Mouse (Mus musculus) neural tube, embryonic 11.5 days (tissue): Measurements from ENCODE around the gene Nbea. TPM values are rescaled to one million over a fixed set of nuclear protein-coding genes. Genes with fewer than 3 reads are reported as not detected.

Source experiments
- ATAC-seq: fragments of 200-750 bp; cut with Nextera tagmentation; 2 replicates; pipeline ENCODE4 v1.8.0; 2017; ENCODE audit warnings: moderate number of reproducible peaks, mild to moderate bottlenecking, moderate TSS enrichment, moderate library complexity; ENCODE audit not compliant: insufficient read depth, low FRiP score, low TSS enrichment
- DNase-seq: peaks from one replicate; pipeline ENCODE4 v3.0.0-alpha.2; 2015; ENCODE audit warnings: low spot score
- H3K27ac ChIP-seq: fragments of 300-500 bp; sonication (generic); 2 replicates; pipeline ENCODE4 v1.5.1; 2014; ENCODE audit warnings: low read depth, mild to moderate bottlenecking, low read length
- H3K27me3 ChIP-seq: fragments of 300-500 bp; sonication (generic); 2 replicates; pipeline ENCODE4 v1.6.1; 2014; ENCODE audit warnings: mild to moderate bottlenecking, low read length, mixed read lengths; ENCODE audit not compliant: control insufficient read depth, insufficient read depth
- H3K36me3 ChIP-seq: fragments of 300-500 bp; sonication (generic); 2 replicates; pipeline ENCODE4 v1.6.1; 2014; ENCODE audit warnings: mild to moderate bottlenecking, low read length, moderate library complexity, mixed read lengths; ENCODE audit not compliant: control insufficient read depth, insufficient read depth
- H3K4me1 ChIP-seq: fragments of 300-500 bp; sonication (generic); 2 replicates; pipeline ENCODE4 v1.6.1; 2014; ENCODE audit warnings: low read length, mixed read lengths; ENCODE audit not compliant: control insufficient read depth, insufficient read depth
- H3K4me2 ChIP-seq: fragments of 300-500 bp; sonication (generic); 2 replicates; pipeline ENCODE4 v1.6.1; 2014; ENCODE audit warnings: low read depth, mild to moderate bottlenecking, moderate library complexity
- H3K4me3 ChIP-seq: fragments of 300-500 bp; sonication (generic); 2 replicates; pipeline ENCODE4 v1.5.1; 2014; ENCODE audit warnings: low read depth, low read length
- H3K9ac ChIP-seq: fragments of 300-500 bp; sonication (generic); 2 replicates; pipeline ENCODE4 v1.6.1; 2014; ENCODE audit warnings: mild to moderate bottlenecking, low read length
- H3K9me3 ChIP-seq: fragments of 300-500 bp; sonication (generic); 2 replicates; pipeline ENCODE4 v1.6.1; 2016; ENCODE audit warnings: low read length; ENCODE audit not compliant: control insufficient read depth
- WGBS: fragments of 180-500 bp; shearing (Covaris S2); extraction: QIAGEN DNeasy Blood & Tissue Kit; methylation state at CpG from one replicate; pipeline ENCODE4 v1.1.7; 2014; 5-methylcytosine and 5-hydroxymethylcytosine counted together
- polyA plus RNA-seq: library from polyadenylated mRNA; unstranded; fragments of >200 nt; fragmentation: Nextera tagmentation; extraction: Ambion mirVana; gene quantifications from 2 replicates; pipeline ENCODE4 v1.2.1, GENCODE M21; 2014

Gene Nbea
- polyA plus RNA-seq, 1 experiment from 2014 or later: 18.8 TPM

DNA sequence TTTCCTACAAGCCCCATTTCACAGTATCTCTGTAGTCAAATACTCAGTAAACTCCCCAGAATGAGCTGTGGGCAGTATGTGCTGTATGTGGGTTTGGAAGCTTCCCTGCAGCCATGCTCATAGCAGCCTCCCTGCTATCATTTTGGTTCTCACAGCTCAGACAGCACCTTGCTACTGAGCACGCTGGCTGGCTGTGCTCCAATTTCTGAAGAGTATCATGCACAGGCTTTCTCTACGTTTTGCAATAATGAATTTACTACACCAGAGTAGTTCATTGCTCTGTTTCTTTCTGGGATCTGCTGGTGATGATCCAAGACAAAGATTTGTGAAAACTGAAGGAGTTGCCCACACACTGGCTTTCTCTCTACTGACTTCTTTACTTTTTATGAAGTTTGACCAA is 505.8 kb downstream of the Nbea start:
- DNase-seq (no peak), ATAC-seq (no peak)
- 84% methylated on average over 2 of the region's 2 CpGs for WGBS
- no peak overlapping the region for H3K9ac ChIP-seq
- no peak overlapping the region for H3K27ac ChIP-seq
- no peaks in the 10 kb centered on the region for H3K36me3 ChIP-seq
- no peaks in the 10 kb centered on the region for H3K4me1 ChIP-seq
- H3K9me3 ChIP-seq: no peaks in the 10 kb centered on the region
- no peak overlapping the region for H3K4me2 ChIP-seq
- no peak overlapping the region for H3K4me3 ChIP-seq
- H3K27me3 ChIP-seq: no peaks in the 10 kb centered on the region

DNA sequence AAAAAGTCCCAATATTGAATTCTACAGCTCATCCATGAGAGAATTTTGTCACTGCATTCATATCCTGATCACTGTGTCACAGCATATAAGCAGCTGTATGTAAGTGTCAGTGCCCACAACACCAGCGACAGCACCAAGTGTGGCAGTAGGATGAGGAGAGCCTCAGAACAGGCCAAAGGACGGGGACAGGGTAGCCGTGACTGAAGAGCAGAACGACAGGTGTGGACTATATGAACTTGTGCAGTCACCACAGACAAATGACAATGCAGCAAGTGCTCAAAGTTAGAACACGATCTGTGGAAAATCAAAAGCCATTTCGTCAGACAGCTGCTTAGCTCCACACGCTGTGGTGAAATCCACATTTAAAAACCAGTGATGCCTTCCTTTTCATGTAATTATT is 509.3 kb downstream of the Nbea start:
- no peak for ATAC-seq
- H3K27me3 ChIP-seq: no peaks in the 10 kb centered on the region
- 86% methylated on average over 7 of the region's 7 CpGs for WGBS

DNA sequence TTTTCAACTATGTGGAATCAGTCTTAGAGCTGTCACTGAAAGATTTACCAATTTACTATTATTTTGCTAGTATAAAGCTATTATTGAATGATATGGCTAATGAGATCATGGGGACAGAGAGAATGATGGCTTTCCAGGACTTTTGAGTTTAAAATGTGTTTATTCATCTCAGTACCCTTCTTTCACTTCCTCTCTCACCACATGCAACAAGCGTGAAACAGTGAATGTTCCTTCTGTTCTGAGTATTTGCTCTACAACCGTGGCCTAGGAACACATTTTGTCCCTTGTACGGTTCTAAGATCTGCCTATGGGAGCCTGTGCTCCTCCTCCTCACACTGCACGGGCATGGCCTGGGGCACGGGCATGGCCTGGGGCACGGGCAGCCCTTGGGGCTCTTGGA is 516.5 kb downstream of the Nbea start:
- H3K27me3 ChIP-seq: no peaks in the 10 kb centered on the region
- H3K9me3 ChIP-seq: no peaks in the 10 kb centered on the region
- ATAC-seq (no peak), DNase-seq (no peak)
- 81% methylated on average over 6 of the region's 6 CpGs for WGBS
- H3K4me2 ChIP-seq: no peak overlapping the region
- H3K9ac ChIP-seq: no peak overlapping the region
- H3K4me3 ChIP-seq: no peak overlapping the region
- H3K27ac ChIP-seq: no peak overlapping the region
- no peaks in the 10 kb centered on the region for H3K36me3 ChIP-seq
- H3K4me1 ChIP-seq: no peaks in the 10 kb centered on the region

More for the DNA sequence above, 509.3 kb downstream of the Nbea start:
- H3K27ac ChIP-seq: no peak overlapping the region
- no peak overlapping the region for H3K4me3 ChIP-seq
- DNase-seq: no peak
- no peak overlapping the region for H3K9ac ChIP-seq
- no peaks in the 10 kb centered on the region for H3K36me3 ChIP-seq
- H3K9me3 ChIP-seq: no peaks in the 10 kb centered on the region
- H3K4me1 ChIP-seq: no peaks in the 10 kb centered on the region
- H3K4me2 ChIP-seq: no peak overlapping the region

DNA sequence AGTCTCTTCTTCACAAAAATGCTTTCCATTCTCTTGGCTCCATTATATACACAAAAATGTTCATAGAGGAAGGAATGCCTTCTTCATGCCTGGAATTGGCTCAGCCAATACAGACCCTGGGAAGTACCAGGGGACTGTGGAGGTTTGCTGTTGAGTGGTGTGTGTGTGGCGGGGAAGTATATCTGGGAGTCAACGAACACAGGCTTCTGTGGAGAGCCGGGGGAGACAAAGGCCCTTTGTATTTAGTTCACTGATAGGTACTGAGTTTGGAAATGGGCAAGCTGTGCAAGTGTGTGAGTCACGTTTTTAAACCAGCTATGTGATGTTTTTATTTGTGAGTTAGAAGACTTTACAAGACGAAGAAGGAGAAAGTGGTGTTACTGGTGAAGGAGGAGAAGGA is 517.6 kb downstream of the Nbea start:
- Histone ChIP-seq H3K36me3 (no peaks in the 10 kb centered on the region), H3K9ac (no peak overlapping the region), H3K27me3 (no peaks in the 10 kb centered on the region), H3K4me3 (no peak overlapping the region), H3K4me2 (no peak overlapping the region), H3K27ac (no peak overlapping the region), H3K4me1 (no peaks in the 10 kb centered on the region), H3K9me3 (no peaks in the 10 kb centered on the region)
- no peak for DNase-seq
- no peak for ATAC-seq
- 54% methylated on average over 5 of the region's 5 CpGs for WGBS

DNA sequence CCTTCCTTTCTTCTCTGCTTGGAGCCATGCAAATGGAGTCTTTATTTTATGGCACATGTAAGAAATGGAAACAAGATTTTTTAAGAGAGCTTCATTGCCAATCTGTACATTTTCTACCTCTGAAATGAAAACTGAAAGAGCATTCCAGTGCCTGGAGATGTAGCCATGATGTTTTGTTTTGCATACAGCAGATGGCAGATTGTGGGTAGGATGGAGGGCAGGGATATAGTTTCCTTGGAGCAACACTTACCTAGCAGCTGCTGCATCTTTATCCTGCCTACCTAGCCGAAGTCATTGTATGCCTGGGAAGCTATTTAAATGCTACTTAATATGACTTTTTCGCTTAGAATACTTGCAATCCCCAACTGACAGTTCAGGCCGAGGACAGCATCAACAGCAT is 518.8 kb downstream of the Nbea start:
- no peak overlapping the region for H3K4me2 ChIP-seq
- no peaks in the 10 kb centered on the region for H3K9me3 ChIP-seq
- no peaks in the 10 kb centered on the region for H3K4me1 ChIP-seq
- 88% methylated on average over 3 of the region's 3 CpGs for WGBS
- no peaks in the 10 kb centered on the region for H3K36me3 ChIP-seq
- H3K9ac ChIP-seq: no peak overlapping the region
- ATAC-seq (no peak), DNase-seq (no peak)
- H3K27me3 ChIP-seq: no peaks in the 10 kb centered on the region
- H3K27ac ChIP-seq: no peak overlapping the region
- no peak overlapping the region for H3K4me3 ChIP-seq

DNA sequence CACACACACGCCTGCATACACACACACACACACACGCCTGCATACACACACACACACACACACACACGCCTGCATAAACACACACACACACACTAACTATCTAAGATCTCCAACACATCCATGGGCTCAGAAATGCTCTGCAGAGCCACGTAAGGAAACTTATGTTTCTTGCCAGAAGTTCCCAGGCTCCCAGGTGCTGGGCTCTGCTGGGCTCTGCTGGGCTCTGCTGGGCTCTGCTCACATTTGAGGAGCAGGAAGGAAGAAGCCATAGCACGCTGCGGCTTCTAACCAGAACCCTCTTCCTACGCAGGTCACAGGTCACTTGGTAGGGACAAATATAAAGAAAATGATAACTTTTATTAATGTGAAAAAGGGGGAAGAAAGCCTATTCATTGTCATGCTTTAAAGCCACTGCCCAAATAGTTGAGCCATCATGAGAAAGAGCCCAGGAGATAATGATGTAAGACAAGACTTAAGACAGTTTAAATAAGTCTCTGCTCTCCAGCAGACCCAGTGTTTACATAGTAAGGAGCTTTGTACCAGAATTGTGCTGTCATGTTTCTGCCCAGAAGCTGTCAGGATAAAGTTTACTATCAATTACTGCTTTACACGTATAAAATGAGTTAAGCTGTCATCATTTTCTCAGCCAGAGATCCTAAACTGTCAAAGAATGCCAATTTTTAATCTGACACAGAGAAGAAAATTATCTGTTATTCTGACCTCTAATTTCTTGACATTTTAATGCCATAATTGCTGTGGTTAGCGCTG is 521.6 kb downstream of the Nbea start:
- Histone ChIP-seq H3K4me1 (no peaks in the 10 kb centered on the region), H3K27ac (no peak overlapping the region), H3K9me3 (no peaks in the 10 kb centered on the region), H3K4me3 (no peak overlapping the region), H3K27me3 (no peaks in the 10 kb centered on the region), H3K4me2 (no peak overlapping the region), H3K36me3 (no peaks in the 10 kb centered on the region), H3K9ac (no peak overlapping the region)
- 74% methylated on average over 7 of the region's 9 CpGs for WGBS
- DNase-seq (no peak), ATAC-seq (no peak)

DNA sequence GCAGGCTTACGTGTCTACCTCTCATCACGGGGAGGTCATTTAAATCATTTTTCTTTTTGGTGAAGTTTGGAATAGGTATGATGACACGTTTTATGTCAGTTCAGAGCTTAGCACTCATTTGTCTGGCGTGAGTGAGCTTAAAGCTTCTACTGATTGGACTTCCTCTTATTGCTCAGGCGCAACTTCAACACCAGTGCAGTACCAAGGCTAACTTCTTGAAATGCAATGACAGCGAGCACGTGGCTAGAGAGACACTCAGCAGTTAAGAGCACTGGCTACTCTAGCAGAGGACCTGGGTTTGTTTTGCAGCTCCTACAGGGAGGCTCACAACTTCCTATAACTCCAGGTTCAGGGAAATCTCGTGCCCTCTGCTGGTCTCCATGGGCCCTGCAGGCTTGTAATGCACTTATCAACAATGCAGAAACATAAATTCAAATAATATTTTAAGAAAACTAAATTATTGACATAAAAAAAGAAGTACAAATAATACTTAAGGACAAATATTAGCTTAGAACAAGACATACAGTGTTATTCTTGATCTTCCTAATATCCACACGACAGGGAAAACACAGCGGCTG is 523.2 kb downstream of the Nbea start:
- Histone ChIP-seq H3K9ac (no peak overlapping the region), H3K36me3 (no peaks in the 10 kb centered on the region), H3K4me1 (no peaks in the 10 kb centered on the region), H3K4me2 (no peak overlapping the region), H3K27ac (no peak overlapping the region), H3K27me3 (no peaks in the 10 kb centered on the region), H3K9me3 (no peaks in the 10 kb centered on the region), H3K4me3 (no peak overlapping the region)
- WGBS: 83% methylated on average over 10 of the region's 10 CpGs
- no peak for DNase-seq
- no peak for ATAC-seq

DNA sequence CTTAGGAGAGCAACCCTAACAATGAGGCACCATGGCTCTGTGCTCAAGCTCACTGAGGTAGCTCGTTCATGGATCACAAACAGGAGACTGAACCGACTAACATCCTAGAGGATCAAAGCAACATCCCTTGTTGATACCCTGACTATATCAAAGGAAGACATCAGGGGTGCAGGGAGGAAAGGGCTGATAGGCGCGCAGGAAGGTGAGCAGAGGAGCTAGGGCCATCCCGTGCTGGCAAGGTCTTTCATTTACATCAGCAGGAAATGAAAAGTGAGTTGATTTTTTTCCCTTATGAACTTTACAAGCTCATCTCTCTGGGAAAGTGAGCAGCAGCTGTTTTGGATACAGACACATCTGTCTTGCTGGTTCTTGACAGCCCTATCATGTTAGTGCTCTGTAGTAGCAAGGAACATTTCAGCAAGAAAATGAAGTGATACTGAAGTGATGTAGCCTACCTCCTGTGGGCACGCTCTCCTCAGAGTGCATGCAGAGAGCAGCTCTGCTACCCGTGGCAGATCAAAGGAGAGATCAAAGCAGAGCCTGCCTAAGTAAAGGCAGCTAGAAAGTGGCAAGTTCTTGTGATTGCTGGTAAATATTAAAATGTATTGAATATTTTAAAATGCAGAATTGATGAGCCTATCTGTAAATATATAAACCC is 523.8 kb downstream of the Nbea start:
- no peaks in the 10 kb centered on the region for H3K9me3 ChIP-seq
- WGBS: 60% methylated on average over 7 of the region's 7 CpGs

DNA sequence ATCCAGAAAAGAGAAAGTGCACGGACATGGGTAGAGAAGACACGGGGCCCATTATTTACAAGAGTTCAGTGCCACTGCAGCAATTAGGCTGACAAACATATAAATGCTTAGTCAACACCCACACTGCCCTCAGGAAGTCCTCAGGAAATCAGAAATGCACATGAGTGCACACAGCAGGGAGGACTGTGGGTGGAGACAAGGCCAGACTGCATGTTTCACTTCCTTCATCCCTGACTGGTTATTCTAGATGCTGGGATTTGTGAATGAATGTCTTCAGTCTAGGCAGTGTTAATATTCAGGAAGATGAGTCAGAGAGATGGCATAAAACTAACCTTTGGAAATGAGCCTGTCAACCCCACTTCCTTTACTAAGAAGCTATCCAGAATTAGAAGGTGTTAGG is 531.2 kb downstream of the Nbea start:
- Histone ChIP-seq H3K4me1 (0 out of 2 replicates have a peak, but pooled peaks cover 2% of the 10 kb centered on the region), H3K27ac (no peak overlapping the region), H3K27me3 (no peaks in the 10 kb centered on the region), H3K9me3 (no peaks in the 10 kb centered on the region), H3K9ac (no peak overlapping the region), H3K4me3 (no peak overlapping the region), H3K4me2 (no peak overlapping the region), H3K36me3 (no peaks in the 10 kb centered on the region)
- no peak for DNase-seq
- WGBS: 86% methylated on average over 2 of the region's 2 CpGs
- no peak for ATAC-seq

More for the DNA sequence above, 523.8 kb downstream of the Nbea start:
- DNase-seq (no peak), ATAC-seq (no peak)
- Histone ChIP-seq H3K36me3 (no peaks in the 10 kb centered on the region), H3K9ac (no peak overlapping the region), H3K27me3 (no peaks in the 10 kb centered on the region), H3K4me2 (no peak overlapping the region), H3K4me3 (no peak overlapping the region), H3K27ac (no peak overlapping the region), H3K4me1 (no peaks in the 10 kb centered on the region)
